Mouse (Mus musculus): ENCODE measurements around the gene Akap7.

DNA sequence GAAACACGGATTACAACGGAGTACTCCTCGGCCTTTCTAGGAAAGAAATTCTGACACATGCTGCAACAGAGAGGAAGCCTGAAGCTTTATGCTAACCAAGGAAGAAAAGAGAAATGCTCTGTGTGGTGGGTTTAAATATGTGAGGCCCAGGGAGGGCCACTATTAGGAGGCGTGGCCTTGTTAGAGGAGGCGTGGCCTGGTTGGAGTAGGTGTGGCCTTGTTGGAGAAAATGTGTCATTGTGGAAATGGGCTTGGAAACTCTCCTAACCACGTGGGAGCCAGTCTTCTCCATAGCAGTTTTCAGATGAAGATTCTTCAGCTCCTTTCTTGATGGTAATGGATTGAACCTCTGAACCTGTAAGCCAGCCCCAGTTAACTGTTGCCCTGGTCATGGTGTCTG is 19.8 kb upstream of the Akap7 start:
- TF ChIP-seq CTCF (IDR thresholded peaks at IDR 0.05; ENCODE audit: extremely low read depth, insufficient read length, insufficient replicate concordance, low read depth, low read length) (no peak), POLR2A (IDR thresholded peaks at IDR 0.05; ENCODE audit: low read depth, low read length) (no peak)
